Mouse (Mus musculus) midbrain, embryonic 13.5 days (tissue): ENCODE data around the gene Med26. TPM values are rescaled to one million over a fixed set of nuclear protein-coding genes. Genes with fewer than 3 reads are reported as not detected.

Experiments used
- ATAC-seq: fragments of 200-750 bp; cut with Nextera tagmentation; 2 replicates; pipeline ENCODE4 v1.8.0; 2017; ENCODE audit warnings: mild to moderate bottlenecking, moderate TSS enrichment, moderate library complexity
- H3K27ac ChIP-seq: fragments of 300-500 bp; sonication (generic); 2 replicates; pipeline ENCODE4 v1.5.1; 2015; ENCODE audit warnings: inconsistent platforms, mild to moderate bottlenecking, moderate library complexity
- H3K27me3 ChIP-seq: fragments of 300-500 bp; sonication (generic); 2 replicates; pipeline ENCODE4 v1.6.1; 2015; ENCODE audit warnings: mild to moderate bottlenecking, inconsistent platforms
- H3K36me3 ChIP-seq: fragments of 300-500 bp; sonication (generic); 2 replicates; pipeline ENCODE4 v1.6.1; 2015; ENCODE audit warnings: mild to moderate bottlenecking, inconsistent platforms
- H3K4me1 ChIP-seq: fragments of 300-500 bp; sonication (generic); replicated peaks from 2 replicates; pipeline ENCODE4 v1.6.1; 2015; ENCODE audit warnings: inconsistent platforms
- H3K4me2 ChIP-seq: fragments of 300-500 bp; sonication (generic); replicated peaks from 2 replicates; pipeline ENCODE4 v1.6.1; 2015; ENCODE audit warnings: moderate library complexity, mild to moderate bottlenecking, inconsistent platforms
- H3K4me3 ChIP-seq: fragments of 300-500 bp; sonication (generic); replicated peaks from 2 replicates; pipeline ENCODE4 v1.5.1; 2015; ENCODE audit warnings: mild to moderate bottlenecking, inconsistent platforms
- H3K9ac ChIP-seq: fragments of 300-500 bp; sonication (generic); replicated peaks from 2 replicates; pipeline ENCODE4 v1.6.1; 2015; ENCODE audit warnings: mild to moderate bottlenecking, inconsistent platforms
- H3K9me3 ChIP-seq: fragments of 300-500 bp; sonication (generic); 2 replicates; pipeline ENCODE4 v1.6.1; 2016; ENCODE audit warnings: mild to moderate bottlenecking, inconsistent platforms
- WGBS: fragments of 180-500 bp; shearing (Covaris S2); methylation state at CpG from one replicate; pipeline ENCODE4 v1.1.7; 2015; 5-methylcytosine and 5-hydroxymethylcytosine counted together
- polyA plus RNA-seq: library from polyadenylated mRNA; unstranded; fragments of >200 nt; fragmentation: Nextera tagmentation; extraction: Ambion mirVana; gene quantifications from 2 replicates; pipeline ENCODE4 v1.2.1, GENCODE M21; 2015

The Med26 gene
- polyA plus RNA-seq, 1 experiment from 2014 or later, result 17.7 TPM

DNA sequence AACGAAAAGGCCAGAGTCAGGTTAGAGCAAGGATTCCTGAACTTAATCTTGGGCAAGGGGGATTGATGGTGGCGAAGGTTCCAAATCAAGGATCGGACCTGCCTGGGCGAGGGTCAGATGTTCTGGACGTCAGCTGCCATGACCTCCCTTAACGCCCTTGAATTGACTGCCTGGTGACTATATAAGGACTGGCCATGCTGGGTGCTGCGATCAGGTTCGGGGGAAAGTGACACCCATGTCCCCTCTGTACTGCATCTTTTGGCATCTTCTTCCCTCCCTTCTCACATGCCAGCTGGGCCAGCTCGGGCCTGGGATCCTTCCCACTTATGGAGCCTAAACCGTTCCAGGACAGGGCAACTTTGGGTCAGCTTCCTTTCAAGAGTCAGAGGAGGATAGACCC, 24.4 kb upstream of the Med26 start:
- no peaks in the 10 kb centered on the region for H3K9me3 ChIP-seq
- H3K4me3 ChIP-seq, result peak overlapping the region; percentile 63
- ATAC-seq, result no peak
- H3K27ac ChIP-seq, result no peak overlapping the region
- H3K27me3 ChIP-seq, result no peaks in the 10 kb centered on the region
- WGBS, result 6% methylated on average over 10 of the region's 10 CpGs
- H3K4me1 ChIP-seq, result peaks cover 42% of the 10 kb centered on the region
- peak overlapping the region; percentile 97 for H3K4me2 ChIP-seq
- H3K9ac ChIP-seq, result peak overlapping the region; percentile 81
- peaks cover 20% of the 10 kb centered on the region for H3K36me3 ChIP-seq

DNA sequence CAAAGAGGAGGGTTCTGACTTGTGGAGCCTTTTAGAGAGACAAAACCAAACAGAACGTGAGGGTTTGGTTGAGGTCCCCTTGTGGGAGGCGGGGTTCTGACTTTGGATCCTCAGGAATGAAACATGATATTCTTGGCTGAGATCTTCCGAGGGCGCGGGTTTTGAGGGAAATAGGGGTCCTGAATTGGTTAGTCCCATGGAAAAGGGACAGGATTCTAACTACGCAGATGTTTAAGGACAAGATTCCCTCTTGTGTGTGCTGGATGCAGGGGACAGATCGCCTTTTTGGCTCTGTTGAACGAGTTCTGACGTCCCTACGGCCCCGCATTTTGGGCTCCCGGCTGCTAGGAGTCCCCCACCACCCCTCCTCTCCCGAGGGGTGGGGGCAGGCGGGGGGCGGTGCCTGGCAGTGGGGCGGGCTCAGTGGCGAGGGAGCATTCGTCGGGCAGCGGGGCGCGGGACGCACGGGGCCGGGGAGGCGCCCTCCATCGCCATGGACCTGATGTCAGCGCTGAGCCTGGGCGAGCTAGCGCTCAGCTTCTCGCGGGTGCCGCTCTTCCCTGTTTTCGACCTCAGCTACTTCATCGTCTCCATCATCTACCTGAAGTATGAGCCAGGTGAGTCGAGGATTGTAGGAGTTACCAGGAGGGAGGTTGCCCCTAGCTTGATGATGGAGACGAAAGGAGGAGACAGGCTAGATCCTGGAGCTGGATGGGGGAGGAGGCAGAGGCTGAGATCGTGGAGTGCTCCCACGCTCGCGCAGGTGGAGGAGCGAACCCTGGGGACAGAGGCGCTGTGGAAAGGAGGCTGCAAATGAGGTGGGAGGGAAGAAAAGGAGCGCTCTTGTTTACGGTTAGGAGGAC, 23.8 kb upstream of the Med26 start, which contains the start of gene Tmem38a:
Gene Tmem38a, plus strand, starts transcription at position 445 of the 863 bp plus-strand sequence.
- Histone ChIP-seq H3K4me2 (peak within 1 kb of the TSS; percentile 97), H3K4me3 (peak within 1 kb of the TSS; percentile 63), H3K27me3 (no peaks in the 10 kb centered on the region), H3K9me3 (no peaks in the 10 kb centered on the region), H3K27ac (peak within 1 kb of the TSS; percentile 81), H3K9ac (peak within 1 kb of the TSS; percentile 81), H3K36me3 (peaks cover 27% of the 10 kb centered on the region), H3K4me1 (peaks cover 42% of the 10 kb centered on the region)
- ATAC-seq, result peak; percentile 32
- under 1% methylated on average over 45 of the region's 45 CpGs for WGBS

DNA sequence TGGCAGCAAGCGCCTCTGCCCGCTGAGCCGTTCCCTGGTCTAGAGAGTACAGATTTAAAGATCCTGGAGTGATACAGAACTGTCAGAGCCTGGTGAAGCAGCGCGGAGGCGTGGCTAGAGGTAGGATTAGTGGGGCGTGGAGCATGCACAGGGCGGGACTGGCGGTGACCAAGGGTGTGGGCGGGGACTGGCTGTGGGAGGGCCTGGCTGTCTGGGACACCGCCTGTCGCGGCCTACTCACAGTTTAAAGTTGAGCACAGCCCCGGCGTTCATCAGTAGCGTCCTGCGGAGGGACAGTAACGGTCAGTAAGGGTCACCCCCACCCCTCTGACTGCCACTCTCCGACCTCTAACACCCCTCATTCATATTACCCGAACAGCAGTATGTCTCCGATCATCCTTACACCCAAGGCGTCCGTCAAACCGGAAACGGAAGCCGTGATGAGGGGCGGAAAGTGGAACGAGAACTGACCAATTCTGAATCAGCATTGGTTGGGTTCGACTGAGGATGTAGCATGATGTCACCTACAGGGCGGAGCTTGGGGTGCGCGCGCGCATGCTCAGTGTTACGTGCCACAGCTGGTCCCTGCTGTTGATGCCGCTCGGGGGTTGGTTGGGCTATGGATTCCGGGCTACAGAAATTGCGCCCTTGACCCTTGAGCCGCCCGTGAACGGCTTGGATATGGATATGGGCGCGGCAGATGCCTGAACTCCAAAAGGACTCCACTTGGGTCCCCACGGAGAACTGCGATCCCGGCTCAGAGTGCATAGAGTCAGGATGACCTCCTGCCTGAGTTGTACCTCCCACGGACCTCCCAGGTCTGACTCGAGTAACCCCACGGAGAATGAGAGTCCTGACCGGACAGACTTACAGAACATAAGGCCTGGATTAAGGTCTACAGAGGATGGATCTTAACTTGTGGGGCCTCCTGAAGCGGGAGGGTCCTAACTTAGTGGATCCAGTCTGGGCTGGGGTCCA, 22.9 kb upstream of the Med26 start, which contains the start of gene Smim7:
Gene Smim7, minus strand, starts transcription at position 456 of the 978 bp plus-strand sequence.
- peak; percentile 96 for ATAC-seq
- Histone ChIP-seq H3K27ac (peak within 1 kb of the TSS; percentile 81), H3K4me1 (peaks cover 42% of the 10 kb centered on the region), H3K4me3 (peak within 1 kb of the TSS; percentile 63), H3K27me3 (no peaks in the 10 kb centered on the region), H3K9ac (peak within 1 kb of the TSS; percentile 81), H3K36me3 (peaks cover 36% of the 10 kb centered on the region), H3K9me3 (no peaks in the 10 kb centered on the region), H3K4me2 (peak within 1 kb of the TSS; percentile 97)
- under 1% methylated on average over 52 of the region's 52 CpGs for WGBS

DNA sequence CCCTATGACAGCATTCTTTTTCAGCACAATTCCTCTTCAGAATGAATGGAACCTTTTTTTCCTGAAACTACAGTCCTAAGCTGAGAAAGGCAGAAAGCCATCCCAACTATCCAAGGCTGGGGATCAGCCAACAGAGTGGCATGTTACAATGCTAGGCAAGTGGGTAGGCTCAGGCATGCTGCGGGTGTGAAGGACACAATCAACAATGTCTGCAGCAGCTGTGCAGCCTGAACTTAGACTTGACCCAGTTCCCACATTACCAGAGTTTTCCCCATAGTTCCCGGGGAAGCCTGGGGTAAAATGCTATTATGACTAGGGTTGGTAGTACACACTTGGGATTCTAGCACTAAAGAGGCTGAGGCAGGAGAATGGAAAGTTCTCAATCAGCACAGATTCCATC, 17.9 kb upstream of the Med26 start:
- Histone ChIP-seq H3K9me3 (no peaks in the 10 kb centered on the region), H3K36me3 (peaks cover 76% of the 10 kb centered on the region)
- 95% methylated on average over 2 of the region's 2 CpGs for WGBS

GRCm38 (mm10) chr8:72561111-72561689, 13.1 kb upstream of the Med26 start:
- Histone ChIP-seq H3K9me3 (no peaks in the 10 kb centered on the region), H3K27me3 (no peaks in the 10 kb centered on the region), H3K4me3 (no peak overlapping the region), H3K27ac (no peak overlapping the region), H3K4me2 (no peak overlapping the region), H3K4me1 (no peaks in the 10 kb centered on the region), H3K36me3 (peaks cover 69% of the 10 kb centered on the region), H3K9ac (no peak overlapping the region)
- ATAC-seq, result no peak
- 83% methylated on average over 1 of the region's 1 CpGs for WGBS

More for the DNA sequence above, 17.9 kb upstream of the Med26 start:
- Histone ChIP-seq H3K4me3 (no peak overlapping the region), H3K9ac (no peak overlapping the region), H3K4me1 (peaks cover 17% of the 10 kb centered on the region), H3K27ac (no peak overlapping the region), H3K27me3 (no peaks in the 10 kb centered on the region), H3K4me2 (no peak overlapping the region)
- ATAC-seq, result no peak

DNA sequence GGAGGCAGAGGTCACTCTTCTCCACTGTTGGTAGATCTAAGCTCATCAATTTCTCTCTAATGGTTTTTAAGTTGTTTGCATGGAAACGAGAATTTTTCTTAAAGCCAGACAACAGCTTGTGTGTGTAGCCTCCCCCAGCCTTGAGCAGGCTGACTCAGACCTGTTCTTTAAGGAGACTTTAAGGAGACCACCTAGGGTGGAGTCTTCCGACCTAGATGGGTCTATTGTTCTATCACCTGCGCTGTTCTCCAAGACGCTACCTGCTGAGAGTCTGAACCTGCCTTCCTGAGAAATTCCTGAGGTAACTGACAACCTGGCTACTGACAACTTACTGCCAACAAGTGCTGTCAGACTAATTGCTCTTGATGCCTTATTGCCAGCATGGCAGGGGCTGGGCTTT, 7.7 kb upstream of the Med26 start:
- H3K36me3 ChIP-seq, result peaks cover 43% of the 10 kb centered on the region
- H3K27me3 ChIP-seq, result no peaks in the 10 kb centered on the region
- H3K4me3 ChIP-seq, result no peak overlapping the region
- 47% methylated on average over 4 of the region's 4 CpGs for WGBS
- ATAC-seq, result no peak
- H3K4me1 ChIP-seq, result peaks cover 10% of the 10 kb centered on the region; the same call in 1 of the 2 replicates
- no peaks in the 10 kb centered on the region for H3K9me3 ChIP-seq
- H3K27ac ChIP-seq, result no peak overlapping the region
- no peak overlapping the region for H3K4me2 ChIP-seq
- H3K9ac ChIP-seq, result no peak overlapping the region

- 24% methylated on average over 5 of the region's 5 CpGs for WGBS
- Histone ChIP-seq H3K36me3 (peaks cover 20% of the 10 kb centered on the region), H3K9ac (peak overlapping the region; percentile 99), H3K9me3 (no peaks in the 10 kb centered on the region), H3K4me3 (peak overlapping the region; percentile 97), H3K4me2 (peak overlapping the region; percentile 100), H3K4me1 (peaks cover 51% of the 10 kb centered on the region), H3K27ac (no peak overlapping the region), H3K27me3 (no peaks in the 10 kb centered on the region)
- no peak for ATAC-seq
Measured at GRCm38 (mm10) chr8:72549314-72549892, 1.3 kb upstream of the Med26 start.

DNA sequence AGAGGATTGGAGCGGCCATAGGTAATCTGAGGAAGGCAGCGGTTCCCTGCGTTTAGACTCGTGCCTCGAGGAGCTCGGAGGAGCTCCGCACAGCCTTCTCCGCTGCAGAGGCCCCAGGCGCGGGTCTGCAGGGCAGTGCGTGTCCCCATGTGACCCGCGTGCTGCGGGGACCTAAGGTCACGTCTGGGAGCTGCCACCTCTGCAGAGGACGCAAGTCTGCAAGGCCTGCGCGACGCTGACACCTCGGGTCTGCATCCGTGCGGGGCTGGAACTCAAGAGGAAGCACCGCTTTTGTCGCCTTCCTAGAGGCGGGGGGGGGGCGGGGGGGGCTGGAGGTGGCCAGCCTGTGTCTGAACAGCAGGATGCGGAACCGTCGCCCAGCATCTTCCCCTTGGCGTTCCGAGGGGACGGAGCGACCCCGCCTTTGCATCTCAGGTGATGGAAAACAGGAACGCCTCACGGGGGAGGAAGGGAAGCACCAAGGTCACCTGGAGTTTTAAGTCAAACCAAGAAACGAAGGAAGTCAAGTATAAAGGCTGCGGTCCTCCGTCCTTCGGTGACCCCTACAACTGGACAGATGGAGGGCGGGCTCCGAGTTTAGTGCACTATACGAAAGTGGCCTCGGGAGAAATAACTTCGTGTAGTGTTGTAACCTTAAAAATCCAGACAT, 709 bp upstream of the Med26 start:
- peak; percentile 2; the same call in 1 of the 2 replicates for ATAC-seq
- Histone ChIP-seq H3K4me1 (peaks cover 51% of the 10 kb centered on the region), H3K9ac (peak overlapping the region; percentile 99), H3K36me3 (peaks cover 25% of the 10 kb centered on the region), H3K4me2 (peak overlapping the region; percentile 100), H3K27ac (peak overlapping the region; percentile 87), H3K27me3 (no peaks in the 10 kb centered on the region), H3K9me3 (no peaks in the 10 kb centered on the region), H3K4me3 (peak overlapping the region; percentile 97)
- WGBS, result under 1% methylated on average over 45 of the region's 45 CpGs

GRCm38 (mm10) chr8:72547122-72547801, 808 bp downstream of the Med26 start:
- no peak; the same call in 1 of the 2 replicates for ATAC-seq
- H3K4me3 ChIP-seq, result peak overlapping the region; percentile 97
- peak overlapping the region; percentile 87 for H3K27ac ChIP-seq
- peaks cover 18% of the 10 kb centered on the region for H3K36me3 ChIP-seq
- peak overlapping the region; percentile 99 for H3K9ac ChIP-seq
- H3K9me3 ChIP-seq, result no peaks in the 10 kb centered on the region
- 3% methylated on average over 27 of the region's 27 CpGs for WGBS
- peaks cover 44% of the 10 kb centered on the region for H3K4me1 ChIP-seq
- no peaks in the 10 kb centered on the region for H3K27me3 ChIP-seq
- H3K4me2 ChIP-seq, result peak overlapping the region; percentile 100

- no peak overlapping the region for H3K4me3 ChIP-seq
- peaks cover 12% of the 10 kb centered on the region for H3K36me3 ChIP-seq
- no peaks in the 10 kb centered on the region for H3K27me3 ChIP-seq
- no peaks in the 10 kb centered on the region for H3K9me3 ChIP-seq
- no peak overlapping the region for H3K4me2 ChIP-seq
- no peak for ATAC-seq
- no peak overlapping the region for H3K27ac ChIP-seq
- H3K4me1 ChIP-seq, result no peaks in the 10 kb centered on the region
- H3K9ac ChIP-seq, result no peak overlapping the region
Measured at GRCm38 (mm10) chr8:72539234-72539633, 8.8 kb downstream of the Med26 start.
